Mouse (Mus musculus) layer of hippocampus, postnatal 25 days (tissue): Measurements from ENCODE around the gene Gm10719. TPM values are rescaled to one million over a fixed set of nuclear protein-coding genes. Genes with fewer than 3 reads are reported as not detected.
"Not testable (repeated sequence)": the region's sequence is repeated elsewhere in the genome, so short reads cannot be mapped to it uniquely, and the experiment has no call there.

ENCODE experiments used
- DNase-seq, 2 experiments: peaks; one replicate each; pipeline ENCODE4 v3.0.0; 2022; ENCODE audit warnings: mixed read lengths in 2 of 2, low spot score in 1 of 2; ENCODE audit errors: extremely low spot score in 1 of 2
- microRNA-seq, 2 experiments: library from miRNA; unstranded; fragments of <30 nt; microRNA quantifications; one replicate each; pipeline ENCODE4 v1.2.0; 2021
- total RNA-seq, 2 experiments: library from RNA; stranded (reverse); gene quantifications; 2 replicates each; pipeline ENCODE4 v1.2.3; 2021

The Gm10719 gene
- total RNA-seq, 2 experiments from 2014 or later, result 0.42 to 0.89 TPM

GRCm38 (mm10) chr9:3024912-3025467, 7.8 kb downstream of the Gm10719 start, which contains the start of gene Gm10717:
Gene Gm10717 (plus strand): TSS chr9:3025417.
- DNase-seq, result peak; percentile 9 to 13

- DNase-seq, result peak; percentile 33 to 71
These were observed 8.4 kb downstream of the Gm10719 start for GRCm38 (mm10) chr9:3025653-3026052.

GRCm38 (mm10) chr9:3026136-3026535, 8.9 kb downstream of the Gm10719 start:
- DNase-seq, result not testable (repeated sequence)

GRCm38 (mm10) chr9:3026741-3027140, 9.5 kb downstream of the Gm10719 start:
- not testable (repeated sequence) for DNase-seq

GRCm38 (mm10) chr9:3027200-3027599, 10.0 kb downstream of the Gm10719 start:
- DNase-seq, result not testable (repeated sequence)

GRCm38 (mm10) chr9:3029276-3030000, 12.2 kb downstream of the Gm10719 start:
- DNase-seq, result peak in 1 of 2 experiments; percentile 1

- DNase-seq, result not testable (repeated sequence)
These were observed 13.6 kb downstream of the Gm10719 start for GRCm38 (mm10) chr9:3030677-3031318.

GRCm38 (mm10) chr9:3034299-3034698, 17.1 kb downstream of the Gm10719 start, which contains the start of gene Gm17535:
Gene Gm17535 (plus strand): TSS chr9:3034599.
- not testable (repeated sequence) for DNase-seq

- DNase-seq, result not testable (repeated sequence)
These were observed 19.4 kb downstream of the Gm10719 start, which contains the start of gene Gm10715 for GRCm38 (mm10) chr9:3036577-3036976. Gene Gm10715 (plus strand): TSS chr9:3036877.

GRCm38 (mm10) chr9:3038161-3038560, 21.0 kb downstream of the Gm10719 start:
- DNase-seq, result not testable (repeated sequence)

Small RNA genes lying within 50 kb of the gene (microRNA-seq; reads per million reads assigned to microRNA genes)
- 0 reads per million in 2 experiments for gene Mir101c

Other genes starting within 250 kb of the Gm10719 start
- gene Gm10722, start 16.5 kb upstream of the Gm10719 start, total RNA-seq, result not detected
- gene Gm11168, start 14.1 kb upstream of the Gm10719 start, total RNA-seq, result not detected
- gene Gm10721, start 4.3 kb upstream of the Gm10719 start, total RNA-seq, result under 1 TPM in 1 of 2 experiments, not detected in 1; 0.85 TPM
- gene Gm10720, start 1.8 kb upstream of the Gm10719 start, total RNA-seq, result not detected
- 1 to 10 TPM in 1 of 2 experiments, not detected in 1; 1.3 TPM for gene Gm10718, start 6.1 kb downstream of the Gm10719 start, total RNA-seq
- gene Gm10717, start 8.0 kb downstream of the Gm10719 start, total RNA-seq, result not detected
- not detected for gene Gm17535, start 17.2 kb downstream of the Gm10719 start, total RNA-seq
- gene Gm10715, start 19.5 kb downstream of the Gm10719 start, total RNA-seq, result not detected